Mouse (Mus musculus) stomach, embryonic 15.5 days (tissue): ENCODE results near the gene Ltbp4. TPM values are rescaled to one million over a fixed set of nuclear protein-coding genes. Genes with fewer than 3 reads are reported as not detected.

Experiments used
- ATAC-seq: fragments of 200-750 bp; cut with Nextera tagmentation; 2 replicates; pipeline ENCODE4 v1.8.0; 2017; ENCODE audit warnings: low read depth, moderate number of reproducible peaks, moderate TSS enrichment; ENCODE audit not compliant: insufficient read depth, low FRiP score
- H3K27ac ChIP-seq: fragments of 300-500 bp; sonication (generic); 2 replicates; pipeline ENCODE4 v1.5.1; 2015; ENCODE audit warnings: mild to moderate bottlenecking, inconsistent platforms
- H3K27me3 ChIP-seq: fragments of 300-500 bp; sonication (generic); replicated peaks from 2 replicates; pipeline ENCODE4 v1.6.1; 2015; ENCODE audit warnings: inconsistent platforms
- H3K36me3 ChIP-seq: fragments of 300-500 bp; sonication (generic); 2 replicates; pipeline ENCODE4 v1.6.1; 2015; ENCODE audit warnings: inconsistent platforms
- H3K4me1 ChIP-seq: fragments of 300-500 bp; sonication (generic); 2 replicates; pipeline ENCODE4 v1.6.1; 2015; ENCODE audit warnings: inconsistent platforms
- H3K4me2 ChIP-seq: fragments of 300-500 bp; sonication (generic); 2 replicates; pipeline ENCODE4 v1.6.1; 2015; ENCODE audit warnings: mild to moderate bottlenecking, inconsistent platforms
- H3K4me3 ChIP-seq: fragments of 300-500 bp; sonication (generic); replicated peaks from 2 replicates; pipeline ENCODE4 v1.5.1; 2015; ENCODE audit warnings: inconsistent platforms
- H3K9ac ChIP-seq: fragments of 300-500 bp; sonication (generic); 2 replicates; pipeline ENCODE4 v1.6.1; 2015; ENCODE audit warnings: inconsistent platforms
- H3K9me3 ChIP-seq: fragments of 300-500 bp; sonication (generic); 2 replicates; pipeline ENCODE4 v1.6.1; 2016; ENCODE audit warnings: inconsistent platforms
- WGBS: fragments of 180-500 bp; shearing (Covaris S2); methylation state at CpG from one replicate; pipeline ENCODE4 v1.1.7; 2015; 5-methylcytosine and 5-hydroxymethylcytosine counted together
- polyA plus RNA-seq: library from polyadenylated mRNA; unstranded; fragments of >200 nt; fragmentation: Nextera tagmentation; extraction: Ambion mirVana; gene quantifications from 2 replicates; pipeline ENCODE4 v1.2.1, GENCODE M21; 2015

Gene Ltbp4
- 154 and 161 TPM in 2 replicates for polyA plus RNA-seq

GRCm38 (mm10) chr7:27337175-27337853 is at the start of gene Ltbp4:
Gene Ltbp4, minus strand, starts transcription at chr7:27337692.
- peak within 1 kb of the TSS; percentile 48; the same call in 1 of the 2 replicates for H3K27ac ChIP-seq
- H3K4me1 ChIP-seq: peaks cover 43% of the 10 kb centered on the region
- peak; percentile 49; the same call in 1 of the 2 replicates for ATAC-seq
- H3K4me2 ChIP-seq: peak within 1 kb of the TSS; percentile 88
- H3K36me3 ChIP-seq: 0 out of 2 replicates have a peak, but pooled peaks cover 4% of the 10 kb centered on the region
- H3K9me3 ChIP-seq: no peaks in the 10 kb centered on the region
- peak within 1 kb of the TSS; percentile 22; the same call in 1 of the 2 replicates for H3K9ac ChIP-seq
- WGBS: 2% methylated on average over 36 of the region's 36 CpGs
- H3K27me3 ChIP-seq: peaks cover 36% of the 10 kb centered on the region
- peak within 1 kb of the TSS; percentile 45 for H3K4me3 ChIP-seq

- Histone ChIP-seq H3K4me3 (no peak overlapping the region), H3K27me3 (0 out of 2 replicates have a peak, but pooled peaks cover 4% of the 10 kb centered on the region), H3K4me1 (no peaks in the 10 kb centered on the region), H3K36me3 (no peaks in the 10 kb centered on the region), H3K9ac (no peak overlapping the region), H3K4me2 (no peak overlapping the region), H3K9me3 (no peaks in the 10 kb centered on the region), H3K27ac (no peak overlapping the region)
- 42% methylated on average over 4 of the region's 4 CpGs for WGBS
- ATAC-seq: 0 out of 2 replicates have a peak, but pooled peaks have one; percentile 31
Measured at GRCm38 (mm10) chr7:27384731-27385130, 47.2 kb upstream of the Ltbp4 start.

GRCm38 (mm10) chr7:27384134-27384533 is 46.6 kb upstream of the Ltbp4 start:
- Histone ChIP-seq H3K9ac (no peak overlapping the region), H3K4me3 (no peak overlapping the region), H3K4me1 (no peaks in the 10 kb centered on the region), H3K27me3 (0 out of 2 replicates have a peak, but pooled peaks cover 4% of the 10 kb centered on the region), H3K27ac (no peak overlapping the region), H3K9me3 (no peaks in the 10 kb centered on the region), H3K36me3 (no peaks in the 10 kb centered on the region), H3K4me2 (no peak overlapping the region)
- ATAC-seq: no peak
- 68% methylated on average over 5 of the region's 5 CpGs for WGBS

GRCm38 (mm10) chr7:27383233-27383632 is 45.7 kb upstream of the Ltbp4 start:
- no peak for ATAC-seq
- Histone ChIP-seq H3K27ac (no peak overlapping the region), H3K9me3 (no peaks in the 10 kb centered on the region), H3K4me2 (no peak overlapping the region), H3K36me3 (no peaks in the 10 kb centered on the region), H3K9ac (no peak overlapping the region), H3K4me3 (no peak overlapping the region), H3K27me3 (no peaks in the 10 kb centered on the region), H3K4me1 (no peaks in the 10 kb centered on the region)
- WGBS: 86% methylated on average over 1 of the region's 1 CpGs

- H3K4me3 ChIP-seq: no peak overlapping the region
- H3K9me3 ChIP-seq: no peaks in the 10 kb centered on the region
- H3K27me3 ChIP-seq: peaks cover 10% of the 10 kb centered on the region
- H3K4me1 ChIP-seq: no peaks in the 10 kb centered on the region
- 42% methylated on average over 4 of the region's 4 CpGs for WGBS
- no peak overlapping the region for H3K27ac ChIP-seq
- no peak overlapping the region for H3K4me2 ChIP-seq
- H3K9ac ChIP-seq: no peak overlapping the region
- H3K36me3 ChIP-seq: no peaks in the 10 kb centered on the region
- ATAC-seq: no peak
Measured at GRCm38 (mm10) chr7:27381560-27381959, 44.1 kb upstream of the Ltbp4 start.

- WGBS: 19% methylated on average over 1 of the region's 1 CpGs
- ATAC-seq: no peak
- Histone ChIP-seq H3K27ac (no peak overlapping the region), H3K9me3 (no peaks in the 10 kb centered on the region), H3K27me3 (peaks cover 14% of the 10 kb centered on the region), H3K4me3 (no peak overlapping the region), H3K4me1 (no peaks in the 10 kb centered on the region), H3K36me3 (no peaks in the 10 kb centered on the region), H3K4me2 (no peak overlapping the region), H3K9ac (no peak overlapping the region)
Measured at GRCm38 (mm10) chr7:27381009-27381408, 43.5 kb upstream of the Ltbp4 start.

GRCm38 (mm10) chr7:27379836-27380235 is 42.3 kb upstream of the Ltbp4 start:
- peaks cover 24% of the 10 kb centered on the region for H3K27me3 ChIP-seq
- H3K9me3 ChIP-seq: no peaks in the 10 kb centered on the region
- H3K4me1 ChIP-seq: 0 out of 2 replicates have a peak, but pooled peaks cover 5% of the 10 kb centered on the region
- ATAC-seq: no peak
- no peak overlapping the region for H3K9ac ChIP-seq
- 83% methylated on average over 6 of the region's 6 CpGs for WGBS
- no peak overlapping the region for H3K4me3 ChIP-seq
- H3K4me2 ChIP-seq: no peak overlapping the region
- H3K36me3 ChIP-seq: no peaks in the 10 kb centered on the region
- no peak overlapping the region for H3K27ac ChIP-seq

GRCm38 (mm10) chr7:27378431-27378830 is 40.9 kb upstream of the Ltbp4 start:
- Histone ChIP-seq H3K36me3 (no peaks in the 10 kb centered on the region), H3K9ac (no peak overlapping the region), H3K4me2 (no peak overlapping the region), H3K9me3 (no peaks in the 10 kb centered on the region), H3K4me3 (no peak overlapping the region), H3K4me1 (0 out of 2 replicates have a peak, but pooled peaks cover 5% of the 10 kb centered on the region), H3K27ac (no peak overlapping the region), H3K27me3 (peaks cover 35% of the 10 kb centered on the region)
- peak; percentile 71; the same call in 1 of the 2 replicates for ATAC-seq
- WGBS: 18% methylated on average over 4 of the region's 4 CpGs

- H3K36me3 ChIP-seq: no peaks in the 10 kb centered on the region
- no peaks in the 10 kb centered on the region for H3K9me3 ChIP-seq
- H3K4me1 ChIP-seq: peaks cover 11% of the 10 kb centered on the region
- no peak for ATAC-seq
- no peak overlapping the region for H3K27ac ChIP-seq
- H3K27me3 ChIP-seq: peaks cover 64% of the 10 kb centered on the region
- WGBS: 2% methylated on average over 20 of the region's 22 CpGs
- no peak overlapping the region for H3K9ac ChIP-seq
- H3K4me2 ChIP-seq: peak overlapping the region; percentile 35
- H3K4me3 ChIP-seq: no peak overlapping the region; the same call in 1 of the 2 replicates
Measured at GRCm38 (mm10) chr7:27375274-27375673, 37.8 kb upstream of the Ltbp4 start.

- Histone ChIP-seq H3K27ac (no peak overlapping the region), H3K9ac (no peak overlapping the region), H3K4me2 (peak overlapping the region; percentile 45), H3K36me3 (no peaks in the 10 kb centered on the region), H3K4me3 (peak overlapping the region; percentile 22; the same call in 1 of the 2 replicates), H3K9me3 (no peaks in the 10 kb centered on the region), H3K4me1 (peaks cover 20% of the 10 kb centered on the region), H3K27me3 (peaks cover 87% of the 10 kb centered on the region)
- peak; percentile 27; the same call in 1 of the 2 replicates for ATAC-seq
- 6% methylated on average over 44 of the region's 44 CpGs for WGBS
Measured at GRCm38 (mm10) chr7:27371715-27372462, 34.4 kb upstream of the Ltbp4 start.

GRCm38 (mm10) chr7:27369111-27369510 is 31.6 kb upstream of the Ltbp4 start:
- peaks cover 91% of the 10 kb centered on the region for H3K27me3 ChIP-seq
- H3K27ac ChIP-seq: no peak overlapping the region
- 87% methylated on average over 19 of the region's 19 CpGs for WGBS
- H3K9me3 ChIP-seq: no peaks in the 10 kb centered on the region
- no peak overlapping the region for H3K4me2 ChIP-seq
- no peak overlapping the region for H3K9ac ChIP-seq
- ATAC-seq: no peak
- no peaks in the 10 kb centered on the region for H3K36me3 ChIP-seq
- H3K4me1 ChIP-seq: peaks cover 15% of the 10 kb centered on the region
- no peak overlapping the region for H3K4me3 ChIP-seq

- Histone ChIP-seq H3K4me1 (peaks cover 15% of the 10 kb centered on the region), H3K27me3 (peaks cover 88% of the 10 kb centered on the region), H3K27ac (no peak overlapping the region), H3K4me2 (peak overlapping the region; percentile 50), H3K9ac (0 out of 2 replicates have a peak overlapping the region, but pooled peaks have one; percentile 6), H3K36me3 (no peaks in the 10 kb centered on the region), H3K4me3 (peak overlapping the region; percentile 17; the same call in 1 of the 2 replicates), H3K9me3 (no peaks in the 10 kb centered on the region)
- 17% methylated on average over 11 of the region's 11 CpGs for WGBS
- ATAC-seq: no peak
Measured at GRCm38 (mm10) chr7:27367976-27368375, 30.5 kb upstream of the Ltbp4 start.
